Mouse (Mus musculus) regulatory T cell (primary cell): ENCODE results near the gene Arhgef1.

Source experiments
- in situ Hi-C: fragments of 300-600 bp; cut with MboI, MseI; formaldehyde crosslinking; loops from one replicate; pipeline ENCODE4 v1.15.1; 2025; ENCODE audit warnings: high pct_unique_total_duplicates

Arhgef1 gene

GRCm38 (mm10) chr7:24902630-24903443, at the start of gene Arhgef1:
Arhgef1 (plus strand) TSS chr7:24902912.
- in situ Hi-C loops, result no loop called here

- in situ Hi-C loops, result no loop called here
Observed at GRCm38 (mm10) chr7:24853233-24853563, 49.5 kb upstream of the Arhgef1 start.

DNA sequence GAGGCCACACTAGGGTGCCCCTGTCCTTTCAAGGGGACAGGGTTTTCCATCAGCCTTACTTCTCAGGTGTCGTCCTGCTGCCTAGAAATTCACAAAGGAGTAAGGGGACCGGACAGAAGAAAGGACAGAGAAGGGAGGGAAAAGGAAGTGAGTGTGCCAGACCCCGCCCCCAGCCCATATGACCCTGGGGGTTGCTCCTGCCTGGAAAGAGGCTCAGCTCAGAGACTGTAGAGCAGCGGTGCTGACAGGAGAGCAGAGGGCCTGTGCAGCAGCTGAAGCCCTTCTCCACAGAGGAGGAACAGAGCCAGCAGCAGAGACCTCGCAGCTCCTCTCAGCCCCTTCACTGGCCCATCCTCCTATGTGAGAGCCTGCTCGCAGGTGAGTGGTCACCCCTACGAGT, 49.0 kb upstream of the Arhgef1 start:
- in situ Hi-C loops, result no loop called here

DNA sequence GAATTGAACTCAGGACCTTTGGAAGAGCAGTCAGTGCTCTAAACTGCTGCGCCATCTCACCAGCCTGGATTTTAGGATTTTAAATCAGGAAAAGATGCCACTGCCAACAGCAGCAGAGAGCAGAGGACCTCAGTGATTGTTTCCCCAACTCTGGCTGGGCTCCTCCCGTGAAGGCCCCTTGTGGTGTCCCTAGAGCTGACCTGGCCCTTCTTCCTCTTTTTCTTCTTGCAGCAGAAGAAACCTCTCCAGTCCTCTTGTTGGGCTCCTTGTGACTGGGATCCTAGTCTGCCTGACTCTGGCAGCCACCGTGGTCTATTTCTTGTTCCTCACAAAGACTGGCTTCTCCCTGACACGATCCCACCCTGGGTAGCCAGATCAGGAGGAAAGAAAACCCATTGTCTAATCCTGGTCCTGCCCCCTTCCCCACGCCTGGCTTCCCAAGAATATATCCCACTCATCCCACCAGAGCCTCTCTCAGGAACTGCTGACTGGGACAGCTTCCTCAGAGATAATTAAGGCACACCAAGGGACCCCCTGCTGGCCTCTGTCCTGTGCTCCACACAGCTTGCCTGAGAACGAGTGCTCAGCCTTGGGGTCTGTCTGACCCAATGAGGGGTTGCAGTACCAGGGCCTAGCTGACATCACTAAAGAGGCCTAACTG, 46.1 kb upstream of the Arhgef1 start:
- in situ Hi-C loops, result no loop called here

GRCm38 (mm10) chr7:24859234-24859633, 43.5 kb upstream of the Arhgef1 start:
- in situ Hi-C loops, result no loop called here

DNA sequence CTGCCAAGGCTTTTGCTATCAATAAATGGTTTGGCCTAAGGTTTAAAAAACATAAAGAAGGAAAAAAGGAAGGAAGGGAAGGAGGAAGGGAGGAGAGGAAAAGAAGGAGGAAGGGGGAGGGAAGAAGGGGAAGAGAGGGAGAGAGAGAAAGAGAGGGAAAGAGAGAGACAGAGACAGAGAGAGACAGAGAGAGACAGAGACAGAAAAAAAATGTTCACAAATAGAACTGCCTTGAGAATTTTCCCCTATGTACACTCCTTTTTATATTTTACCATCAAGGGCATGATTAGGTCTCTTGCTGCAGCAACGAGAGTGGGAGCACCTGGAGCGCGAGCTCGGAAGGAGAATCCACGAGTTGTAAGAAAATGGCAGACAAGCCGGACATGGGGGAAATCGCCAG, 40.8 kb upstream of the Arhgef1 start, which contains the start of gene Gm9844:
TSS of gene Gm9844 (plus strand) at position 301 of the 400 bp plus-strand sequence.
- in situ Hi-C loops, result no loop called here

GRCm38 (mm10) chr7:24862853-24863252, 39.9 kb upstream of the Arhgef1 start:
- in situ Hi-C loops, result no loop called here

DNA sequence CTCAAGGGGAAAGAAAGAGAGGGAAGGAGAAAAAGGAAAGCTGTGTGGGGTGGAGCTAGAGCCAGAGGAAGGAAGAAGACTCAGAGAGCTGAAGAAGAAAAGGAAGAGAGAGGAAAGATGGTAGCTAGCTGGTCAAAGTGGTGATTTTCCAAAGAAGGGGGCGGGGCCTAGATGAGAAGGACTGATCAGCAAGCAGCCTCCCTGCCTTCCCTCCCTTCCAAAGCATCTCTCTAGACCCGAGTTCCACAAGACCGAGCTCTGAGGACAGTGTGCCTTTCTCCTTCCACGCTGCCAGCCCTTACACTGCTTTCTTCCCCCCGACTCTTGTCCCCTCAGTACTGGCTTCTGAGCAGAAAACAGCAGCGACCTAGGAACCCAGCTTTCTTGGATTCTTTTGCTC, 38.6 kb upstream of the Arhgef1 start:
- in situ Hi-C loops, result no loop called here

- in situ Hi-C loops, result no loop called here
Observed at GRCm38 (mm10) chr7:24869080-24869479, 33.6 kb upstream of the Arhgef1 start.

GRCm38 (mm10) chr7:24869532-24870165, 33.1 kb upstream of the Arhgef1 start, which contains the start of the genes Lypd4 and Dmrtc2:
Lypd4 (minus strand) TSS chr7:24869941.
Dmrtc2 (plus strand) TSS chr7:24870057.
- in situ Hi-C loops, result loop anchor here (5.0 kb wide), 1 partner anchor 37 kb away; no protein-coding TSS in a partner anchor

GRCm38 (mm10) chr7:24877588-24877987, 25.1 kb upstream of the Arhgef1 start:
- in situ Hi-C loops, result no loop called here

DNA sequence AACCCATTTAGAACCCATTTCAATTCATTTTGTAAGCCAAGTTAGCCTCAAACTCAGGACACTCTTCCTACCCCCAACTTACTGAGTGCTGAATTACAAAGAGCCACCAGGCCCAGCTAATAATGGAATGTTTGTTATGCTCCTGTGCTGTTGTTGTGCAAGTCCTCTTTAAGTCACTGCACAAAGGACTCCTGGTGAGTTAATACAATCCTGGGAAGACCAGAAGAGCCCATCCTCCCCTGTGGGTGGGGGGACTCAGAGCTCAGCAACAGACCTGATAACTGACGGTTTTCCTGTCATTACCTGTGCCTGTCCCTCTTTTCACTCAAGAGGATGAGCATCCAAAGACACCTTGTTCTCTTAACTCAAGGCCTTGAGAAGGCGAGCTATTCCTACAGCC, 23.1 kb upstream of the Arhgef1 start:
- in situ Hi-C loops, result no loop called here

GRCm38 (mm10) chr7:24882416-24883199, 20.1 kb upstream of the Arhgef1 start:
- in situ Hi-C loops, result no loop called here

DNA sequence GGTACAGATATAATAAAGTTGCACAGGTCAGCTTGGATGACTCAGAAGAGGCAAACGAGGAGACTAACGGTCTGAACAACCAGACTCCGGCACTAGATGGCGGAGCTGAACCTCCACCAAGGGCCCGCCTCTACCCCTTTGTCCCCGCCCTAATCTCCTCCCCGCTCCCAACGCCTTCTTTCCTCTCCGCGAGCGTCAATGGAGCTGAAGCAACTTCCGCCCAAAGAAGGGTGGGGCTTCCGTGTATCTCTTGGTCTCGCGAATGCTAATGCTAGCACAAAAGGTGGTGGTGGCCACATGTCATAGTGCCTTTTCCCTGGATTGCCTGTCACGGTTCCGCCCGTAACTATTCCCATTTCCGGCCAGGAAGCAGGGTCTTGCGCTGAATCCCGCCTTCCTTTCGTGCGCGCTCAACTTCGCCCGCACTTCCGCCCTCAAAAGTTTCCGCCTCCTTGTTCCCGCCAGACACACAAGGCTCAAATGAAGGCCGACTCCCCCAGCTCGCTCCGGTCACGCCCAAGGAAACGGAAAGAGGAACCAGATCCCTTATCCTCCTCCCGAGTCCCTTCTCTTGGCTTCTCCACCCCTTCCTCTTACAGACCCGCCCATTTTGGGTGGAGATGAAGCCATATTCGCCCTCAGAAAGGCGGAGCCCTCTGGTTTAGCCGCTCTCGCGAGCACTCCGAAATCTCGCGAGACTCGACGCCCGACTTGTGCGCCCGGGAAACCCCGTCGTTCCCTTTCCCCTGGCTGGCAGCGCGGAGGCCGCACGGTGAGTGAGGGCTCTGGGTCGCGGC, 18.6 kb upstream of the Arhgef1 start, which contains the start of gene Rps19:
TSS of gene Rps19 (plus strand) at position 476 of the 797 bp plus-strand sequence.
- in situ Hi-C loops, result no loop called here

GRCm38 (mm10) chr7:24884693-24885291, 17.9 kb upstream of the Arhgef1 start:
- in situ Hi-C loops, result loop anchor here (5.0 kb wide), 1 partner anchor 88 kb away; the partner anchor contains the start of gene Rabac1

DNA sequence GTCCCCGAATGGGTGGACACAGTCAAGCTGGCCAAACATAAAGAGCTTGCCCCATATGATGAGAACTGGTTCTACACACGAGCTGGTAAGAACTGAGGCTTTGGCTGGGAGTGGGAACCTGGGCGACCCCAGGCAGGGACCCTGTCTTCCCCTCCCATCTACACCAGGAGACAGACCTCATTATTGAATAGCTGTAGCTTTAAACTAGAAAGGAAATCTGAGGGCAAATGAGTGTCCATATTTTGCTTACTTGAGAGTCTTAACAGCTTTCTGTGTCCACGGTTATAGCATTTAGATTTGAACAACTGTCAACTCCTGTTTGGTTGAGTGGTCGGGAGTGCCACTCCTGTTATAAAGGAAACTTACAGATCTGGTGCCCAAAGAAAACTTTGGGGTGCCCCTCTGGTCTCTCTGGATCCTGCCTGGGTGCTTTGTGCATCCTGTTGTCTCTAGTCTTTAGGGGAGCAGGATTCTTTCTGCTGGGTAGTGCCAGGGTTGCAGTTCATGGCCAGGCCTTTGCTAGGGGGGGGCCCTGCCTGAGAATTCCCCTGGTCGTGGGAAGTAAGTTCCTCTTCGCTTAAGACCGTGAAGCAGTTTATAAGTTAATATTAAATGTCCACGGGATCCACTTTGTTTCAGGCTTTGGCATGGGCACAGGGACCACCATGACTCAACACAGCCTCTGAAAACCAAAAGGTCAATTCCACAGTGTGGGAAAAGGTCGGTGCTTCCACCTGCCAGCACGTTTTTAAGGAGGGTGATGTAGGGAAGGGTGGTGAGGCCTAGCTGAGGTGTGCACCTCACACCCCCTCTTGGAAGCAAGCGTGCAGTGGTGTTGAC, 17.0 kb upstream of the Arhgef1 start:
- in situ Hi-C loops, result loop anchor here (5.0 kb wide), 1 partner anchor 87 kb away; the partner anchor contains the start of gene Rabac1

- in situ Hi-C loops, result loop anchor here (5.0 kb wide), 1 partner anchor 86 kb away; the partner anchor contains the start of gene Rabac1
Observed at GRCm38 (mm10) chr7:24886308-24886633, 16.4 kb upstream of the Arhgef1 start.

DNA sequence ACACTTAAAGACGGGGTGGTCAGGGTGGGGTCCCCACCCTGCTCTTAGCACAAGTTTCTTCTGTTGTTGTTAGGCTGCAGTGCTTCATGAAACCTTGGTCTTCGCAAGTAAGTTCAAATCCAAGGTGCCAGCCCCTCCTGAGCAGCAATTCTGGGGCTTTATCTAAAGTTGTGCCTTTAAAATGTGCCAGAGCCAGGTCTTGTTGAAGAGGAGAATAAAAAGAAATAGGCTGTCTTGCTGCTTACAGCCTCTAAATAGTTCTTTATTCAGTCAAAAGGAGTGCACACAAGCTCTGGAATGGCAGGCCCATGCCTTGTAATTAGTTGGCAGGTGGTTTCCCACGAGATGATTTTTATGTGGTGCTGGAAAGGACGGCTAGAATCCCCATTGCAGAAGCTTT, 15.6 kb upstream of the Arhgef1 start:
- in situ Hi-C loops, result loop anchor here (5.0 kb wide), 1 partner anchor 85 kb away; the partner anchor contains the start of gene Rabac1
